Mouse (Mus musculus): Measurements from ENCODE around the gene Mslnl. TPM values are rescaled to one million over a fixed set of nuclear protein-coding genes. Genes with fewer than 3 reads are reported as not detected.

Gene Mslnl
- polyA plus RNA-seq, 1 experiment from 2014 or later = 0.14 TPM

GRCm38 (mm10) chr17:25785281-25785745, 49.5 kb downstream of the Mslnl start, which contains the start of gene Haghl:
TSS of gene Haghl (minus strand) at chr17:25785673.
- DNase-seq (ENCODE audit: low spot score) = peak; percentile 97

GRCm38 (mm10) chr17:25786280-25786679, 50.4 kb downstream of the Mslnl start, which contains the start of gene Ccdc78:
TSS of gene Ccdc78 (plus strand) at chr17:25786580.
- no peak for DNase-seq (ENCODE audit: low spot score)

- DNase-seq (ENCODE audit: low spot score) = no peak
Observed at GRCm38 (mm10) chr17:25786781-25787504, 51.1 kb downstream of the Mslnl start.

- DNase-seq (ENCODE audit: low spot score) = no peak
Observed at GRCm38 (mm10) chr17:25791320-25791842, 55.5 kb downstream of the Mslnl start.

GRCm38 (mm10) chr17:25791843-25792527, 56.1 kb downstream of the Mslnl start:
- DNase-seq (ENCODE audit: low spot score) = peak; percentile 87

- DNase-seq (ENCODE audit: low spot score) = peak; percentile 87
Observed at GRCm38 (mm10) chr17:25792615-25793014, 56.8 kb downstream of the Mslnl start, which contains the start of gene Fam173a. TSS of gene Fam173a (minus strand) at chr17:25792901.

GRCm38 (mm10) chr17:25794197-25794596, 58.4 kb downstream of the Mslnl start:
- no peak for DNase-seq (ENCODE audit: low spot score)

- DNase-seq (ENCODE audit: low spot score) = no peak
Observed at GRCm38 (mm10) chr17:25794998-25795397, 59.2 kb downstream of the Mslnl start.

GRCm38 (mm10) chr17:25795609-25796092, 59.8 kb downstream of the Mslnl start, which contains the start of gene AC134908.4:
TSS of gene AC134908.4 (minus strand) at chr17:25795659.
- DNase-seq (ENCODE audit: low spot score) = no peak

- no peak for DNase-seq (ENCODE audit: low spot score)
Observed at GRCm38 (mm10) chr17:25796211-25796771, 60.4 kb downstream of the Mslnl start.

- peak; percentile 89 for DNase-seq (ENCODE audit: low spot score)
Observed at GRCm38 (mm10) chr17:25796951-25797369, 61.1 kb downstream of the Mslnl start, which contains the start of gene Metrn. TSS of gene Metrn (minus strand) at chr17:25797136.

Small RNA genes within 50 kb of the gene (microRNA-seq; reads per million reads assigned to microRNA genes)
- gene Gm25083 (ENCODE audit: borderline number of aligned reads) (not detected), gene Mir6966 (ENCODE audit: borderline number of aligned reads) (not detected)

Other genes starting within 250 kb of the Mslnl start
- 0.05 and 0.07 TPM in 2 replicates for gene Sstr5, start 238.8 kb upstream of the Mslnl start, polyA plus RNA-seq (2015; fragmentation: Nextera tagmentation; extraction: Ambion mirVana)
- 0.23 and 0.26 TPM in 2 replicates for gene Sox8, start 165.4 kb upstream of the Mslnl start, polyA plus RNA-seq (2015; fragmentation: Nextera tagmentation; extraction: Ambion mirVana)
- gene Lmf1, start 157.0 kb upstream of the Mslnl start, polyA plus RNA-seq (2015; fragmentation: Nextera tagmentation; extraction: Ambion mirVana) = 15.5 and 16.1 TPM in 2 replicates
- 4.6 and 5.5 TPM in 2 replicates for gene Gng13, start 18.9 kb upstream of the Mslnl start, polyA plus RNA-seq (2015; fragmentation: Nextera tagmentation; extraction: Ambion mirVana)
- gene Chtf18, start 8.6 kb upstream of the Mslnl start, polyA plus RNA-seq (2015; fragmentation: Nextera tagmentation; extraction: Ambion mirVana) = 21.1 and 23.5 TPM in 2 replicates
- 16.9 and 18.7 TPM in 2 replicates for gene Rpusd1, start 8.4 kb upstream of the Mslnl start, polyA plus RNA-seq (2015; fragmentation: Nextera tagmentation; extraction: Ambion mirVana)
- 12.0 and 13.7 TPM in 2 replicates for gene Msln, start 18.3 kb downstream of the Mslnl start, polyA plus RNA-seq (2015; fragmentation: Nextera tagmentation; extraction: Ambion mirVana)
- 29.0 and 30.9 TPM in 2 replicates for gene Narfl, start 37.7 kb downstream of the Mslnl start, polyA plus RNA-seq (2015; fragmentation: Nextera tagmentation; extraction: Ambion mirVana)
- 55.2 and 60.5 TPM in 2 replicates for gene Haghl, start 49.6 kb downstream of the Mslnl start, polyA plus RNA-seq (2015; fragmentation: Nextera tagmentation; extraction: Ambion mirVana)
- 0.27 and 0.47 TPM in 2 replicates for gene Ccdc78, start 50.5 kb downstream of the Mslnl start, polyA plus RNA-seq (2015; fragmentation: Nextera tagmentation; extraction: Ambion mirVana)
- 126 and 131 TPM in 2 replicates for gene Fam173a, start 56.9 kb downstream of the Mslnl start, polyA plus RNA-seq (2015; fragmentation: Nextera tagmentation; extraction: Ambion mirVana)
- not detected in 2 replicates for gene AC134908.4, start 59.6 kb downstream of the Mslnl start, polyA plus RNA-seq (2015; fragmentation: Nextera tagmentation; extraction: Ambion mirVana)
- gene Metrn, start 61.1 kb downstream of the Mslnl start, polyA plus RNA-seq (2015; fragmentation: Nextera tagmentation; extraction: Ambion mirVana) = 68.5 and 71.6 TPM in 2 replicates
- gene Fbxl16, start 73.0 kb downstream of the Mslnl start, polyA plus RNA-seq (2015; fragmentation: Nextera tagmentation; extraction: Ambion mirVana) = 0.12 TPM in 1 of 2 replicates, not detected in the other
- gene Wdr24, start 87.6 kb downstream of the Mslnl start, polyA plus RNA-seq (2015; fragmentation: Nextera tagmentation; extraction: Ambion mirVana) = 25.8 and 27.3 TPM in 2 replicates
- 28.8 and 32.2 TPM in 2 replicates for gene Jmjd8, start 92.8 kb downstream of the Mslnl start, polyA plus RNA-seq (2015; fragmentation: Nextera tagmentation; extraction: Ambion mirVana)
- gene Stub1, start 97.4 kb downstream of the Mslnl start, polyA plus RNA-seq (2015; fragmentation: Nextera tagmentation; extraction: Ambion mirVana) = 181 and 191 TPM in 2 replicates
- gene Rhbdl1, start 101.3 kb downstream of the Mslnl start, polyA plus RNA-seq (2015; fragmentation: Nextera tagmentation; extraction: Ambion mirVana) = 0.38 and 0.45 TPM in 2 replicates
- 1.2 and 1.5 TPM in 2 replicates for gene Gm20683, start 105.7 kb downstream of the Mslnl start, polyA plus RNA-seq (2015; fragmentation: Nextera tagmentation; extraction: Ambion mirVana)
- gene Rhot2, start 108.8 kb downstream of the Mslnl start, polyA plus RNA-seq (2015; fragmentation: Nextera tagmentation; extraction: Ambion mirVana) = 19.7 and 22.6 TPM in 2 replicates
- 9.8 and 10.1 TPM in 2 replicates for gene Wdr90, start 125.5 kb downstream of the Mslnl start, polyA plus RNA-seq (2015; fragmentation: Nextera tagmentation; extraction: Ambion mirVana)
- 24.1 and 24.5 TPM in 2 replicates for gene Mcrip2, start 132.7 kb downstream of the Mslnl start, polyA plus RNA-seq (2015; fragmentation: Nextera tagmentation; extraction: Ambion mirVana)
- gene Mettl26, start 139.0 kb downstream of the Mslnl start, polyA plus RNA-seq (2015; fragmentation: Nextera tagmentation; extraction: Ambion mirVana) = 43.5 and 47.0 TPM in 2 replicates
- 0.46 and 0.51 TPM in 2 replicates for gene Wfikkn1, start 144.8 kb downstream of the Mslnl start, polyA plus RNA-seq (2015; fragmentation: Nextera tagmentation; extraction: Ambion mirVana)
- gene Rab40c, start 183.7 kb downstream of the Mslnl start, polyA plus RNA-seq (2015; fragmentation: Nextera tagmentation; extraction: Ambion mirVana) = 14.9 and 20.0 TPM in 2 replicates
- gene Pigq, start 208.9 kb downstream of the Mslnl start, polyA plus RNA-seq (2015; fragmentation: Nextera tagmentation; extraction: Ambion mirVana) = 28.8 and 34.6 TPM in 2 replicates
- gene Nhlrc4, start 208.9 kb downstream of the Mslnl start, polyA plus RNA-seq (2015; fragmentation: Nextera tagmentation; extraction: Ambion mirVana) = 0.36 and 0.46 TPM in 2 replicates
- not detected in 2 replicates for gene A930017K11Rik, start 216.5 kb downstream of the Mslnl start, polyA plus RNA-seq (2015; fragmentation: Nextera tagmentation; extraction: Ambion mirVana)
- gene Capn15, start 249.8 kb downstream of the Mslnl start, polyA plus RNA-seq (2015; fragmentation: Nextera tagmentation; extraction: Ambion mirVana) = 15.3 and 17.0 TPM in 2 replicates

Measured in thymus, postnatal 0 days (tissue).